Mouse (Mus musculus) stomach, embryonic 16.5 days (tissue): ENCODE results near the gene Gins3. TPM values are rescaled to one million over a fixed set of nuclear protein-coding genes. Genes with fewer than 3 reads are reported as not detected.

Experiments used
- ATAC-seq: fragments of 200-750 bp; cut with Nextera tagmentation; 2 replicates; pipeline ENCODE4 v1.8.0; 2017; ENCODE audit warnings: moderate number of reproducible peaks, moderate TSS enrichment; ENCODE audit not compliant: insufficient read depth, low FRiP score
- H3K27ac ChIP-seq: fragments of 300-500 bp; sonication (generic); 2 replicates; pipeline ENCODE4 v1.5.1; 2014; ENCODE audit warnings: low read length
- H3K27me3 ChIP-seq: fragments of 300-500 bp; sonication (generic); 2 replicates; pipeline ENCODE4 v1.6.1; 2014; ENCODE audit warnings: low read length, control low read depth, mixed read lengths; ENCODE audit not compliant: control insufficient read depth, insufficient read depth
- H3K36me3 ChIP-seq: fragments of 300-500 bp; sonication (generic); 2 replicates; pipeline ENCODE4 v1.6.1; 2014; ENCODE audit warnings: low read length; ENCODE audit not compliant: control insufficient read depth, insufficient read depth
- H3K4me1 ChIP-seq: fragments of 300-500 bp; sonication (generic); 2 replicates; pipeline ENCODE4 v1.6.1; 2014; ENCODE audit warnings: low read length, control low read depth, mixed read lengths; ENCODE audit not compliant: control insufficient read depth, insufficient read depth
- H3K4me2 ChIP-seq: fragments of 300-500 bp; sonication (generic); 2 replicates; pipeline ENCODE4 v1.6.1; 2014; ENCODE audit warnings: low read depth, low read length, mixed read lengths
- H3K4me3 ChIP-seq: fragments of 300-500 bp; sonication (generic); replicated peaks from 2 replicates; pipeline ENCODE4 v1.5.1; 2014; ENCODE audit warnings: mild to moderate bottlenecking, low read length
- H3K9ac ChIP-seq: fragments of 300-500 bp; sonication (generic); 2 replicates; pipeline ENCODE4 v1.6.1; 2014; ENCODE audit warnings: low read length
- H3K9me3 ChIP-seq: fragments of 300-500 bp; sonication (generic); replicated peaks from 2 replicates; pipeline ENCODE4 v1.6.1; 2016; ENCODE audit warnings: low read length, control low read depth; ENCODE audit not compliant: control insufficient read depth
- WGBS: fragments of 180-500 bp; shearing (Covaris S2); extraction: QIAGEN DNeasy Blood & Tissue Kit; methylation state at CpG from one replicate; pipeline ENCODE4 v1.1.7; 2014; 5-methylcytosine and 5-hydroxymethylcytosine counted together
- polyA plus RNA-seq: library from polyadenylated mRNA; unstranded; fragments of >200 nt; fragmentation: Nextera tagmentation; extraction: Ambion mirVana; gene quantifications from 2 replicates; pipeline ENCODE4 v1.2.1, GENCODE M21; 2015

Gene Gins3
- polyA plus RNA-seq, 1 experiment from 2014 or later = 15.8 TPM

GRCm38 (mm10) chr8:95624833-95625232 lies 8.4 kb upstream of the Gins3 start:
- Histone ChIP-seq H3K27me3 (peaks cover 4% of the 10 kb centered on the region; the same call in 1 of the 2 replicates), H3K27ac (no peak overlapping the region), H3K36me3 (no peaks in the 10 kb centered on the region), H3K4me3 (no peak overlapping the region), H3K4me1 (no peaks in the 10 kb centered on the region), H3K9me3 (no peaks in the 10 kb centered on the region), H3K4me2 (no peak overlapping the region), H3K9ac (no peak overlapping the region)
- no peak for ATAC-seq
- WGBS = 84% methylated on average over 2 of the region's 2 CpGs

- Histone ChIP-seq H3K27me3 (peaks cover 4% of the 10 kb centered on the region; the same call in 1 of the 2 replicates), H3K4me3 (peak overlapping the region; percentile 85), H3K4me2 (peak overlapping the region; percentile 75), H3K36me3 (no peaks in the 10 kb centered on the region), H3K27ac (no peak overlapping the region), H3K9me3 (no peaks in the 10 kb centered on the region), H3K9ac (no peak overlapping the region), H3K4me1 (peaks cover 7% of the 10 kb centered on the region; the same call in 1 of the 2 replicates)
- no peak for ATAC-seq
- WGBS = 80% methylated on average over 6 of the region's 6 CpGs
These were observed 413 bp upstream of the Gins3 start for GRCm38 (mm10) chr8:95632840-95633239.

DNA sequence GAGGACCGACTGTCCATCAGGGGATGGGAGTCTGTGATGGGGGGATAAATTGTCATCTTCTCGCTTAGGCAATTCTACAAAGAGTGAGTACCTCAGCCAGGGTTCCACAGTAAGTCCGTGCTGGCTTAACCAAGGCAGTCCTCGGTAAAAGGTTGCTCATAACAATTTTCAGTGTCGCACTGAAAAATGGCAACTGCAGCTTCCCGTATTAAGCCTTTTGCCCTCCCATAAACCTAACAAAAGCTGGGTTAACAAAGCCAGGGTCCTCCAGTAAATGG lies 749 bp downstream of the Gins3 start:
- 2% methylated on average over 6 of the region's 6 CpGs for WGBS
- Histone ChIP-seq H3K27me3 (peaks cover 4% of the 10 kb centered on the region; the same call in 1 of the 2 replicates), H3K27ac (no peak overlapping the region), H3K4me1 (peaks cover 7% of the 10 kb centered on the region; the same call in 1 of the 2 replicates), H3K4me2 (peak overlapping the region; percentile 75), H3K9me3 (no peaks in the 10 kb centered on the region), H3K9ac (peak overlapping the region; percentile 81), H3K36me3 (no peaks in the 10 kb centered on the region), H3K4me3 (peak overlapping the region; percentile 85)
- no peak for ATAC-seq

GRCm38 (mm10) chr8:95644942-95645341 lies 11.7 kb downstream of the Gins3 start:
- no peaks in the 10 kb centered on the region for H3K9me3 ChIP-seq
- no peak overlapping the region for H3K27ac ChIP-seq
- 0 out of 2 replicates have a peak, but pooled peaks cover 2% of the 10 kb centered on the region for H3K36me3 ChIP-seq
- no peaks in the 10 kb centered on the region for H3K4me1 ChIP-seq
- H3K4me3 ChIP-seq = no peak overlapping the region
- no peak overlapping the region for H3K4me2 ChIP-seq
- ATAC-seq = no peak
- no peaks in the 10 kb centered on the region for H3K27me3 ChIP-seq
- no peak overlapping the region for H3K9ac ChIP-seq
- WGBS = 86% methylated on average over 2 of the region's 2 CpGs

- no peak for ATAC-seq
- 91% methylated on average over 3 of the region's 3 CpGs for WGBS
- H3K36me3 ChIP-seq = no peaks in the 10 kb centered on the region
- no peak overlapping the region for H3K4me2 ChIP-seq
- H3K9ac ChIP-seq = no peak overlapping the region
- no peak overlapping the region for H3K27ac ChIP-seq
- no peak overlapping the region for H3K4me3 ChIP-seq
- no peaks in the 10 kb centered on the region for H3K27me3 ChIP-seq
- no peaks in the 10 kb centered on the region for H3K9me3 ChIP-seq
- H3K4me1 ChIP-seq = no peaks in the 10 kb centered on the region
These were observed 15.0 kb downstream of the Gins3 start for GRCm38 (mm10) chr8:95648251-95648650.

DNA sequence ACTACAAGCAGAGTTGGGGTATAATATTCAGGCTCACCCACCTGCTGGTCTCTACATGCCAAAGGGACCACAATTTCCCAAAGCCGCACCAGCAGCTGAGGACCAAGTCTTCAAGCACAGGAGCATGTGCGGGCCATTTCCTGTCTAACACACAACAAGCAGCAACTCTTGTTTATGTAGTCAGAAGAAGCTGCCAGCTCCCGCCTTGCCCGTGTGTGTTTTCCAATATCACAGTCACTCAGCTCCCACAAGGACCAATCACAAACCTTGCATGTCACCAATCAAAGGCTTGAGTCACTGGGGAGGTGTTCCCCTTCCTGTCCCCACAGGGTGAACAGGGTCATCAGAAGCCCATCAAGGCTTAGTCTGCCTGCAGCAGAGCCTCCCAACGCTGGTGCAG lies 20.1 kb downstream of the Gins3 start:
- Histone ChIP-seq H3K36me3 (no peaks in the 10 kb centered on the region), H3K4me1 (no peaks in the 10 kb centered on the region), H3K27me3 (no peaks in the 10 kb centered on the region), H3K27ac (no peak overlapping the region), H3K9me3 (no peaks in the 10 kb centered on the region), H3K4me3 (no peak overlapping the region), H3K4me2 (no peak overlapping the region), H3K9ac (no peak overlapping the region)
- 64% methylated on average over 5 of the region's 5 CpGs for WGBS
- ATAC-seq = no peak

DNA sequence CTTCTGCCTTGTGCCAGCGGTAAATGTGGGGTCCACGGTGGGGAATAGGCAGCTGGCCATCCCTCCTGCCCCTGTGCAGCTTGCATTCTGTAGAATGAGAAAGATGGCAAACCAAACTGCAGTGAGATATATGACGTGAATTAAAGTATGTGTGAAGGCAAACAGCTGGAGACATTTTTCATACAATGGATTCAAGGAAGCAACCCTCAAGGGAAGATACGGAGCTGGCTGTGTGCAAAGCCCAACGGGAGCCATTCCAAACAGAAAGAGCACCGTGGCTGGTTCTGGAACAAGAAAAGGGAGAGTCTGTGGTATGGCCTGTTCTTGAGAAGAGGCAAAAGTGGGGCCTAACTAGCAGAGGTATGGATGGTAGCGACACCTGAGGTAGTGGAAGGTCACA lies 22.6 kb downstream of the Gins3 start:
- H3K9ac ChIP-seq = no peak overlapping the region
- H3K36me3 ChIP-seq = no peaks in the 10 kb centered on the region
- no peak overlapping the region for H3K27ac ChIP-seq
- no peaks in the 10 kb centered on the region for H3K4me1 ChIP-seq
- no peak for ATAC-seq
- H3K27me3 ChIP-seq = no peaks in the 10 kb centered on the region
- no peak overlapping the region for H3K4me2 ChIP-seq
- 54% methylated on average over 7 of the region's 7 CpGs for WGBS
- H3K4me3 ChIP-seq = no peak overlapping the region
- no peaks in the 10 kb centered on the region for H3K9me3 ChIP-seq

GRCm38 (mm10) chr8:95656316-95657002 lies 23.2 kb downstream of the Gins3 start:
- H3K36me3 ChIP-seq = no peaks in the 10 kb centered on the region
- no peaks in the 10 kb centered on the region for H3K27me3 ChIP-seq
- no peak overlapping the region for H3K4me2 ChIP-seq
- no peak overlapping the region for H3K9ac ChIP-seq
- ATAC-seq = no peak
- H3K4me1 ChIP-seq = no peaks in the 10 kb centered on the region
- no peaks in the 10 kb centered on the region for H3K9me3 ChIP-seq
- H3K4me3 ChIP-seq = no peak overlapping the region
- 44% methylated on average over 5 of the region's 5 CpGs for WGBS
- no peak overlapping the region for H3K27ac ChIP-seq

GRCm38 (mm10) chr8:95657523-95657922 lies 24.3 kb downstream of the Gins3 start:
- Histone ChIP-seq H3K36me3 (no peaks in the 10 kb centered on the region), H3K27ac (no peak overlapping the region), H3K9me3 (no peaks in the 10 kb centered on the region), H3K27me3 (no peaks in the 10 kb centered on the region), H3K4me3 (no peak overlapping the region), H3K9ac (no peak overlapping the region), H3K4me1 (no peaks in the 10 kb centered on the region), H3K4me2 (no peak overlapping the region)
- 43% methylated on average over 2 of the region's 2 CpGs for WGBS
- no peak for ATAC-seq
